Mouse (Mus musculus) liver, embryonic 11.5 days (tissue): ENCODE measurements around the gene Alg14. TPM values are rescaled to one million over a fixed set of nuclear protein-coding genes. Genes with fewer than 3 reads are reported as not detected.

Experiments used
- ATAC-seq: fragments of 200-750 bp; cut with Nextera tagmentation; replicated peaks from 2 replicates; pipeline ENCODE4 v1.8.0; 2017; ENCODE audit warnings: moderate number of reproducible peaks, mild to moderate bottlenecking, moderate TSS enrichment, moderate library complexity; ENCODE audit not compliant: low FRiP score
- DNase-seq: peaks from one replicate; pipeline ENCODE4 v3.0.0-alpha.2; 2017; ENCODE audit warnings: low spot score
- H3K27ac ChIP-seq: fragments of 300-500 bp; sonication (generic); 2 replicates; pipeline ENCODE4 v1.5.1; 2014; ENCODE audit warnings: mild to moderate bottlenecking, low read depth, low read length, control low read depth
- H3K27me3 ChIP-seq: fragments of 300-500 bp; sonication (generic); replicated peaks from 2 replicates; pipeline ENCODE4 v1.6.1; 2014; ENCODE audit warnings: low read length, mixed read lengths; ENCODE audit not compliant: control insufficient read depth, insufficient read depth
- H3K36me3 ChIP-seq: fragments of 300-500 bp; sonication (generic); 2 replicates; pipeline ENCODE4 v1.6.1; 2014; ENCODE audit warnings: mild to moderate bottlenecking, low read length, moderate library complexity, mixed read lengths; ENCODE audit not compliant: control insufficient read depth, insufficient read depth
- H3K4me1 ChIP-seq: fragments of 300-500 bp; sonication (generic); replicated peaks from 2 replicates; pipeline ENCODE4 v1.6.1; 2014; ENCODE audit warnings: low read length, mixed read lengths; ENCODE audit not compliant: control insufficient read depth, insufficient read depth
- H3K4me2 ChIP-seq: fragments of 300-500 bp; sonication (generic); 2 replicates; pipeline ENCODE4 v1.6.1; 2014; ENCODE audit warnings: mild to moderate bottlenecking, control low read depth, moderate library complexity
- H3K4me3 ChIP-seq: fragments of 300-500 bp; sonication (generic); 2 replicates; pipeline ENCODE4 v1.5.1; 2014; ENCODE audit warnings: low read depth, low read length, control low read depth
- H3K9ac ChIP-seq: fragments of 300-500 bp; sonication (generic); 2 replicates; pipeline ENCODE4 v1.6.1; 2014; ENCODE audit warnings: low read depth, low read length, control low read depth
- H3K9me3 ChIP-seq: fragments of 300-500 bp; sonication (generic); 2 replicates; pipeline ENCODE4 v1.6.1; 2016; ENCODE audit warnings: low read length, inconsistent platforms, mixed read lengths; ENCODE audit not compliant: control insufficient read depth
- WGBS: fragments of 180-500 bp; shearing (Covaris S2); extraction: QIAGEN DNeasy Blood & Tissue Kit; methylation state at CpG from one replicate; pipeline ENCODE4 v1.1.7; 2014; 5-methylcytosine and 5-hydroxymethylcytosine counted together
- polyA plus RNA-seq: library from polyadenylated mRNA; unstranded; fragments of >200 nt; fragmentation: Nextera tagmentation; extraction: Ambion mirVana; gene quantifications from 2 replicates; pipeline ENCODE4 v1.2.1, GENCODE M21; 2014

The Alg14 gene
- polyA plus RNA-seq, 1 experiment from 2014 or later = 26.4 TPM

GRCm38 (mm10) chr3:121370301-121370700, 78.7 kb downstream of the Alg14 start:
- 75% methylated on average over 13 of the region's 13 CpGs for WGBS
- Histone ChIP-seq H3K27ac (no peak overlapping the region), H3K9me3 (no peaks in the 10 kb centered on the region), H3K9ac (no peak overlapping the region), H3K4me2 (no peak overlapping the region), H3K27me3 (no peaks in the 10 kb centered on the region), H3K4me1 (0 out of 2 replicates have a peak, but pooled peaks cover 3% of the 10 kb centered on the region), H3K36me3 (no peaks in the 10 kb centered on the region), H3K4me3 (no peak overlapping the region)
- DNase-seq (no peak), ATAC-seq (no peak)

DNA sequence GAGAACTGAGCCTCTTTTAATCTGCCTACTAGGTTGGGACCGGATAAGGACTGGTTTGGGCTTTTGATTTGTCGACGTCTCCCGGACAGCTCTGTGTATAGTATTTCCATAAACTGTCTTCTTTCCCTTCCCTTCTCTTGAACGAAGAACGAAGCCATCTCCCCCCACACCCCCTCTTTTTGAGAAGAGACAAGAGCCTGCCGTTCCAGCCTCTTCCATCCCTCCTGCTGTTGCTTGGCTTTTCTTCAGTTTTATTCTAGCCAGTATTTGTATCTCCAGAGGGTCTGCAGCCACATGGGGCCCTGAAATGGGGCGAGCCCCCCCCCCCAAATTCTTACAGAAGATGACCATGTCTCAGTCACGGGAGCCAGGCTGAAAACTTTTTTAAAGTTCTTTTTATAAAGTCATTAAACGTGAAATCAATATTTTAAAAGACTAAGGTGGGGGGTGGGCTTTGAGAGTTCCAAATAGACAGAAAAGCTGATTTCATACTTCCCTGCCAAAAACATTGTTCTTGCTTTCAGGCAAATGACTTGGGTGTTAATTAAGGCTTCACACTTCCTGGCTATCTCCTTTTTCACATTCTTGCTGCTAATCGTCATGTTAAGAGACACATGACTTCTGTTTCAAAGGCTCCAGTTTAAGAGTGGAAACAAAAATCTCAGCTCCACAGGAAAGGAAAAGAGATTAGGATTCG, 79.4 kb downstream of the Alg14 start:
- Histone ChIP-seq H3K27ac (no peak overlapping the region), H3K27me3 (no peaks in the 10 kb centered on the region), H3K9me3 (no peaks in the 10 kb centered on the region), H3K4me2 (no peak overlapping the region), H3K4me1 (0 out of 2 replicates have a peak, but pooled peaks cover 3% of the 10 kb centered on the region), H3K4me3 (no peak overlapping the region), H3K9ac (no peak overlapping the region), H3K36me3 (no peaks in the 10 kb centered on the region)
- no peak for ATAC-seq
- WGBS = 65% methylated on average over 12 of the region's 12 CpGs
- DNase-seq = no peak

- Histone ChIP-seq H3K36me3 (no peaks in the 10 kb centered on the region), H3K4me1 (0 out of 2 replicates have a peak, but pooled peaks cover 3% of the 10 kb centered on the region), H3K4me3 (no peak overlapping the region), H3K9ac (no peak overlapping the region), H3K9me3 (no peaks in the 10 kb centered on the region), H3K27ac (no peak overlapping the region), H3K4me2 (no peak overlapping the region), H3K27me3 (no peaks in the 10 kb centered on the region)
- DNase-seq = no peak
- no peak for ATAC-seq
- WGBS = 71% methylated on average over 8 of the region's 8 CpGs
Measured at GRCm38 (mm10) chr3:121371527-121372220, 80.1 kb downstream of the Alg14 start.

DNA sequence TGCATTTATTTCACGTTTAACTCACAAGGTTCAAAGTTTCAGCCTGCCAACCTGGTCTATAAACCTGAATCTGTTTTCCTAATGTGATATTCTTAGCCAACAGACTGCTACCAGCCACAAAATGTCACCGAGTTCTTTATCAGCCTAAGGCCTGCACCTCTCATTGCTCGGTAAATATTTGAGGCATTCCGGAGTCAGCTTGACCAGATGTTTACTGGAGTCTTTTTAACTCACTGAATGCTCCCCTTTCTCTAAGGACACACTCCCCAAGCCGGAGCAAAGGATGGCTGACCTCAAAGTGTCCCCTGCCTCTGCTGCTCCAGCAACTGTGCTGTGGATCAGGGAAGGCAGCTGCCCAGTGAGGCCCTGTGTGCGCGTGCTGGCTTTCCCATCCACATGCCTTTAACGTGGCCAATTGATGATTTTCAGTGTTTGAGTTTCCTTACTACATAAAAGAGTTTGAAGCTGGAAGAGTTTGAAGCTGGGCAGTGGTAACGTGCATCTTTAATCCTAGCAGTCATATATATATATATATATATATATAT, 82.4 kb downstream of the Alg14 start:
- 63% methylated on average over 9 of the region's 9 CpGs for WGBS
- no peak for ATAC-seq
- Histone ChIP-seq H3K4me1 (0 out of 2 replicates have a peak, but pooled peaks cover 3% of the 10 kb centered on the region), H3K27me3 (no peaks in the 10 kb centered on the region), H3K9me3 (no peaks in the 10 kb centered on the region), H3K4me2 (no peak overlapping the region), H3K4me3 (no peak overlapping the region), H3K36me3 (no peaks in the 10 kb centered on the region), H3K9ac (no peak overlapping the region), H3K27ac (no peak overlapping the region)
- no peak for DNase-seq

- H3K4me2 ChIP-seq = no peak overlapping the region
- H3K27ac ChIP-seq = no peak overlapping the region
- no peaks in the 10 kb centered on the region for H3K36me3 ChIP-seq
- H3K27me3 ChIP-seq = no peaks in the 10 kb centered on the region
- no peaks in the 10 kb centered on the region for H3K9me3 ChIP-seq
- H3K9ac ChIP-seq = no peak overlapping the region
- H3K4me3 ChIP-seq = no peak overlapping the region
- 78% methylated on average over 7 of the region's 7 CpGs for WGBS
- ATAC-seq = no peak
- DNase-seq = no peak
- 0 out of 2 replicates have a peak, but pooled peaks cover 3% of the 10 kb centered on the region for H3K4me1 ChIP-seq
Measured at GRCm38 (mm10) chr3:121375541-121376129, 84.1 kb downstream of the Alg14 start.

DNA sequence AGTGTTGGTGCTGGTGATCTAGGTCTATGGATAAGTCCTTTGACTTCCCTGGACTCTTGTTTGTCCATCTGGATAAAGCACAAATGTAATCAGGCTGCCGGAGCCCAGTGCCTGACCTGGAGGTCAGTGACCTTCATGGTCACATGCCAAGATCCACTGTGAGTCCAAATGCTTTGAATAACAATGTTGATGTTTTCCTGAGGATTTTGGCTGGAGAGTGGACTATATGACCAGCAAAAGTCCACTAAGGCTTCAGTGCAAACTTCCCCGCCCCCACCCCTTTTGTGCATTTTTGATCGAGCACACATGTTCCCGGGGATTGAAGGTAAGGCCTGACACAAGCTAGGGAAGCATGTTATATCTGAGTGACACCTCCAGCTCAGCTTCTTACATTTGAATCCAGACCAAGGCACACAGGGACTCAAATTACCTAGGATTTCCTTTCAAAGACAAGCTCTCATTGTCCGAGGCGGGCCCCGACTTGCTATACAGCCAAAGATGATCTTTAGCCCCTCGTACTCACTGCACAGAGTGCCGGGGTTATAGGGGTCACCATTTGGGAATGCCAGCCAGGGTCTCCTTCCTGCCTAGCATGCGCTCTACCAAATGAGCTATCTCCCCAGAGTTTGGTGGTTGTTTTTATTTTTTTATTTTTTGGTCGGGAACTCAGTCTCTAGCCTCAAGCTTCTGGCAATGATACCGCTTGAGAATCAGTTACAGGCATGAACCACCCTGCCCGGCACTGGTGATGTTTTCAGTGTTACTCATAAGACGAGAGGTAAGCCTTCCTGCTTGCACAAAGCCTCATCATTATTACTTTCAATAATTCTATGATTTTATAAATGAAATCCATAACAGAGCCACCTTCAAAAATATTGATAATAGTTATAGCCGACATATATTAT, 87.4 kb downstream of the Alg14 start:
- H3K36me3 ChIP-seq = no peaks in the 10 kb centered on the region
- no peak overlapping the region for H3K4me2 ChIP-seq
- no peaks in the 10 kb centered on the region for H3K4me1 ChIP-seq
- no peak overlapping the region for H3K9ac ChIP-seq
- WGBS = 74% methylated on average over 15 of the region's 15 CpGs
- H3K9me3 ChIP-seq = no peaks in the 10 kb centered on the region
- ATAC-seq (peak; percentile 43; the same call in 1 of the 2 replicates), DNase-seq (no peak)
- H3K27ac ChIP-seq = no peak overlapping the region
- H3K4me3 ChIP-seq = no peak overlapping the region
- H3K27me3 ChIP-seq = no peaks in the 10 kb centered on the region

GRCm38 (mm10) chr3:121379699-121380098, 88.1 kb downstream of the Alg14 start:
- Histone ChIP-seq H3K4me1 (no peaks in the 10 kb centered on the region), H3K36me3 (no peaks in the 10 kb centered on the region), H3K4me2 (no peak overlapping the region), H3K9me3 (no peaks in the 10 kb centered on the region), H3K9ac (no peak overlapping the region), H3K4me3 (no peak overlapping the region), H3K27ac (no peak overlapping the region), H3K27me3 (no peaks in the 10 kb centered on the region)
- no peak for DNase-seq
- ATAC-seq = no peak
- 81% methylated on average over 5 of the region's 5 CpGs for WGBS

- Histone ChIP-seq H3K4me2 (no peak overlapping the region), H3K9ac (no peak overlapping the region), H3K36me3 (no peaks in the 10 kb centered on the region), H3K4me1 (peaks cover 9% of the 10 kb centered on the region), H3K4me3 (no peak overlapping the region), H3K9me3 (no peaks in the 10 kb centered on the region), H3K27me3 (no peaks in the 10 kb centered on the region), H3K27ac (no peak overlapping the region)
- ATAC-seq (no peak), DNase-seq (no peak)
- 72% methylated on average over 3 of the region's 3 CpGs for WGBS
Measured at GRCm38 (mm10) chr3:121387471-121388009, 96.0 kb downstream of the Alg14 start.
